Mouse (Mus musculus) hindbrain, embryonic 14.5 days (tissue): ENCODE results near the gene Whrn. TPM values are rescaled to one million over a fixed set of nuclear protein-coding genes. Genes with fewer than 3 reads are reported as not detected.

Source experiments
- ATAC-seq: fragments of 200-750 bp; cut with Nextera tagmentation; 2 replicates; pipeline ENCODE4 v1.8.0; 2017; ENCODE audit warnings: moderate number of reproducible peaks, mild to moderate bottlenecking, moderate TSS enrichment, moderate library complexity; ENCODE audit not compliant: low FRiP score
- DNase-seq: peaks from one replicate; pipeline ENCODE4 v3.0.0-alpha.2; 2015; ENCODE audit warnings: low spot score
- H3K27ac ChIP-seq: fragments of 300-500 bp; sonication (generic); 2 replicates; pipeline ENCODE4 v1.5.1; 2014; ENCODE audit warnings: mild to moderate bottlenecking, moderate library complexity
- H3K27me3 ChIP-seq: fragments of 300-500 bp; sonication (generic); 2 replicates; pipeline ENCODE4 v1.6.1; 2014; ENCODE audit warnings: mild to moderate bottlenecking, low read length, mixed read lengths; ENCODE audit not compliant: control insufficient read depth, insufficient read depth
- H3K36me3 ChIP-seq: fragments of 300-500 bp; sonication (generic); replicated peaks from 2 replicates; pipeline ENCODE4 v1.6.1; 2014; ENCODE audit not compliant: control insufficient read depth, insufficient read depth
- H3K4me1 ChIP-seq: fragments of 300-500 bp; sonication (generic); replicated peaks from 2 replicates; pipeline ENCODE4 v1.6.1; 2014; ENCODE audit warnings: antibody characterized with exemption, low read length, mixed read lengths; ENCODE audit not compliant: control insufficient read depth, insufficient read depth
- H3K4me2 ChIP-seq: fragments of 300-500 bp; sonication (generic); replicated peaks from 2 replicates; pipeline ENCODE4 v1.6.1; 2014; ENCODE audit warnings: mild to moderate bottlenecking, moderate library complexity
- H3K4me3 ChIP-seq: fragments of 300-500 bp; sonication (generic); replicated peaks from 2 replicates; pipeline ENCODE4 v1.5.1; 2014; ENCODE audit warnings: mild to moderate bottlenecking, low read length
- H3K9ac ChIP-seq: fragments of 300-500 bp; sonication (generic); 2 replicates; pipeline ENCODE4 v1.6.1; 2014
- H3K9me3 ChIP-seq: fragments of 300-500 bp; sonication (generic); 2 replicates; pipeline ENCODE4 v1.6.1; 2016; ENCODE audit warnings: low read length; ENCODE audit not compliant: control insufficient read depth
- WGBS: fragments of 180-500 bp; shearing (Covaris S2); extraction: QIAGEN DNeasy Blood & Tissue Kit; methylation state at CpG from one replicate; pipeline ENCODE4 v1.1.7; 2014; 5-methylcytosine and 5-hydroxymethylcytosine counted together
- polyA plus RNA-seq: library from polyadenylated mRNA; unstranded; fragments of >200 nt; fragmentation: Nextera tagmentation; extraction: Ambion mirVana; gene quantifications from 2 replicates; pipeline ENCODE4 v1.2.1, GENCODE M21; 2014

Gene Whrn
- polyA plus RNA-seq, 1 experiment from 2014 or later = 5.8 TPM

DNA sequence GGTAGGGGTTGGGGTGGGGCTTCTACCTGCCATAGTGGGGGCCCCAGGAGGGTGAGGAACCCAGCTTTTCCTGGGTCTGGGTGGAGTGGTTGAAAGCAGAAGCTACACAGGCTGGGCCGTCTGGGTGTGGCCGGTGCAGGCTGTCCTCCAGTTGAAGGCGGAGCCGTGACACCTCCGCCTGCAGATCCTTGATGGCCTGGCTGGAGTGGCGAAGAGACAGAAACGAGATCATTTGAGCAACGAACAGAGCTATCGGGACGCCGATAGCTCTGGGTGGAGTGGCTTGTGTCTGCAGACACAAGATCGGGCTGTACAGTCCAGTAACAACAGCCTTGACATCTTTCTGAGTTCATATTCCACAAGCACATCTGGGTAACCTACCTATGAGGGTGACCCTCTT, 121.5 kb downstream of the Whrn start:
- WGBS = 91% methylated on average over 11 of the region's 12 CpGs

DNA sequence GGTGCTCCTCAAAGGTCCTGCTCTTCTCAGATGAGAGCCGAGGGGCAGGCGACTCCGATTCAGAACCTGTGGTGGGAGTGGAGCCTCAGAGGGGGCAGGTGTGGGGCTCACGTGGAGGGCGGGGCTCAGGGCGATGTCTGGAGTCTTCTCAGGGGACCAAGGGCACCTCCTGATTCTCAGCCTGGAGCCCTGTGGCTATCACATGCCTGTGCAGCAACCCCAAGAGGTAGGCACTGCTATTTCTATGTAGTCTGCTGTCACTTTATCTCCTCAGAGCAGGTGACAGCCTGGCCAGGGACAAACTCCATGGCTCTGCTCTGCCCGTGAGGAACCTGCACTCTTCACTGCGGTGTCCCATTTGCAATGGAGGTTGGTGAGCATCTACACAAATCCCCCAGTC, 122.4 kb downstream of the Whrn start:
- H3K9ac ChIP-seq = no peak overlapping the region
- H3K4me2 ChIP-seq = no peak overlapping the region
- H3K4me3 ChIP-seq = no peak overlapping the region
- DNase-seq = no peak
- WGBS = 94% methylated on average over 8 of the region's 8 CpGs
- ATAC-seq = no peak
- no peaks in the 10 kb centered on the region for H3K27me3 ChIP-seq
- H3K9me3 ChIP-seq = no peaks in the 10 kb centered on the region
- peaks cover 41% of the 10 kb centered on the region for H3K36me3 ChIP-seq
- H3K27ac ChIP-seq = no peak overlapping the region
- no peaks in the 10 kb centered on the region for H3K4me1 ChIP-seq

More for the DNA sequence above, 121.5 kb downstream of the Whrn start:
- Histone ChIP-seq H3K9me3 (no peaks in the 10 kb centered on the region), H3K4me1 (no peaks in the 10 kb centered on the region), H3K27me3 (no peaks in the 10 kb centered on the region), H3K36me3 (peaks cover 50% of the 10 kb centered on the region), H3K27ac (no peak overlapping the region), H3K4me3 (no peak overlapping the region), H3K4me2 (no peak overlapping the region), H3K9ac (no peak overlapping the region)
- ATAC-seq (no peak), DNase-seq (no peak)

DNA sequence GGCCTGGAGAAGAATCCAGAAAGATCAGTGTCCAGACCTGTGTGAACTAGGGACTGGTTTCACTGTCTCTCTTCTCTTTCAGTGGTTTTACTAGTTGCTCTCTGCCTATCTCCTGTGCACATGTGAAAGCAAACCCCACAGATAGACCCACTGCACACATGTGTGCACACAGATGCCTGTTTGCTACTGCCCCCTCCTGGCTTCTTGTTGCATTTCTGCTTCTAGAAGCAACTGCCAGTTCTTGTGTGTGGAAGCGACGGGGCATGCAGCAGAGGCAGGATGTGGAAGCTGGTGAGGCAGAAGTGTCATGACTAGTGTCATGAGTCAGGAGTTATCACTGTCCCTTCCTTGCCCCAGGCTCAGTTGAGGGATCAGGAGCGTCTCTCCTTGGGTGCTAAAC, 123.9 kb downstream of the Whrn start:
- no peak overlapping the region for H3K9ac ChIP-seq
- no peak for ATAC-seq
- peak; percentile 49 for DNase-seq
- H3K9me3 ChIP-seq = no peaks in the 10 kb centered on the region
- H3K4me3 ChIP-seq = no peak overlapping the region
- no peak overlapping the region for H3K4me2 ChIP-seq
- H3K27ac ChIP-seq = no peak overlapping the region
- H3K36me3 ChIP-seq = peaks cover 38% of the 10 kb centered on the region
- no peaks in the 10 kb centered on the region for H3K4me1 ChIP-seq
- 63% methylated on average over 3 of the region's 3 CpGs for WGBS
- no peaks in the 10 kb centered on the region for H3K27me3 ChIP-seq

DNA sequence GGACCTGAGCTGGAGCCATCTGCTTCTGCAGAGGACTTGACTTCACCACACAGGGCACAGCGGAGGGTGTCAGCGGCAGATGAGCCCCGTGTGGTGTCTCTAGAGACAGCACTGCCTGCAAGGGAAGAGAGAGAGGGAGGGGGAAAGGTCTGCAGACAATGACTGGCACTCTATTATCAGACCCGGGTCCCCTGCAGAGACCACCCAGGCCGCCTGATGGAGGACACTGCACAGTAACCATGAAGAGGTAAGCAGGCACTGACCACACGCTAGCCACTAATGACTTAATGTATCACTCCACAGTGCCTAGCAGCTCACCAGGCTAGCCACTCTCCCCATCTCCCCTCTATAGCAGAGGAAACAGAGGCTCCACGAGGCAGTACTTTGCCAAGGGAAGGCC, 124.9 kb downstream of the Whrn start:
- 25% methylated on average over 7 of the region's 7 CpGs for WGBS
- Histone ChIP-seq H3K36me3 (peaks cover 38% of the 10 kb centered on the region), H3K9me3 (no peaks in the 10 kb centered on the region), H3K4me2 (no peak overlapping the region), H3K27ac (no peak overlapping the region), H3K9ac (no peak overlapping the region), H3K4me1 (no peaks in the 10 kb centered on the region), H3K4me3 (no peak overlapping the region), H3K27me3 (no peaks in the 10 kb centered on the region)
- no peak for ATAC-seq
- DNase-seq = no peak

DNA sequence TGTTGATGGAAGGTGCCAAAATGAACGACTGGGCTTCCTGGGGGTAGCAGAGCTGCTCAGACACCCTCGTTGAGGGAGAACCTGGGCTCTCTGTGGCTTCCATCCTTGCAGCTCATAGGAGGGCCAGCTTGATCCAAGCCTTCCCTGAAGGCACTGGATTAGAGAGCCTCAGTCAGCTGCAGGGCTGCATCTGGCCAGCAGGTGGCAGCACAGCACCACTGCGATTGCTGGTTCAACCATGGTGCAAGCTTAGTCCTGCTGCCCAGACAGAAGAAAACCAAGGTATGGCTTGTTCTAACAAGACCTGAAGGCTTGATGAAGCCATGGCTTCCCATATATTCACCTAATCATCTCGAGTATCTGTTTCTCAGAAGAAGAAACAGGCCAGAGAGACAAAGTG, 127.2 kb downstream of the Whrn start:
- H3K36me3 ChIP-seq = peaks cover 20% of the 10 kb centered on the region
- no peak overlapping the region for H3K4me2 ChIP-seq
- H3K9me3 ChIP-seq = no peaks in the 10 kb centered on the region
- no peak overlapping the region for H3K9ac ChIP-seq
- DNase-seq = peak; percentile 85
- H3K27ac ChIP-seq = no peak overlapping the region
- peak; percentile 44; the same call in 1 of the 2 replicates for ATAC-seq
- H3K4me1 ChIP-seq = no peaks in the 10 kb centered on the region
- WGBS = 9% methylated on average over 4 of the region's 4 CpGs
- H3K4me3 ChIP-seq = no peak overlapping the region
- H3K27me3 ChIP-seq = no peaks in the 10 kb centered on the region

Other genes starting within 250 kb of the Whrn start
- gene Orm1, start 151.4 kb downstream of the Whrn start, polyA plus RNA-seq = not detected in 2 replicates
- gene Orm3, start 139.8 kb downstream of the Whrn start, polyA plus RNA-seq = not detected in 2 replicates
- gene Orm2, start 133.5 kb downstream of the Whrn start, polyA plus RNA-seq = not detected in 2 replicates
- gene Akna, start 92.6 kb downstream of the Whrn start, polyA plus RNA-seq = 3.9 and 4.6 TPM in 2 replicates
- gene Atp6v1g1, start 48.8 kb upstream of the Whrn start, polyA plus RNA-seq = 409 and 428 TPM in 2 replicates
- 4.5 and 4.8 TPM in 2 replicates for gene Tmem268, start 62.8 kb upstream of the Whrn start, polyA plus RNA-seq
- gene Gm11213, start 109.3 kb upstream of the Whrn start, polyA plus RNA-seq = not detected in 2 replicates
- gene Tex48, start 126.4 kb upstream of the Whrn start, polyA plus RNA-seq = not detected in 2 replicates
- gene Gm11214, start 167.4 kb upstream of the Whrn start, polyA plus RNA-seq = not detected in 2 replicates
- gene Tnfsf15, start 249.1 kb upstream of the Whrn start, polyA plus RNA-seq = not detected in 2 replicates